Mouse (Mus musculus): Measurements from ENCODE around the gene Creb3l1. TPM values are rescaled to one million over a fixed set of nuclear protein-coding genes. Genes with fewer than 3 reads are reported as not detected.

Creb3l1 gene
- total RNA-seq, 4 experiments from 2014 or later, result 2.5 to 4.0 (median 3.1) TPM

- DNase-seq (ENCODE audit: low spot score), result no peak
Measured at GRCm38 (mm10) chr2:91945483-91945882, 78.8 kb downstream of the Creb3l1 start, which contains the start of gene Gm9821. Gm9821 (plus strand) TSS chr2:91945703.

- peak; percentile 69 for DNase-seq (ENCODE audit: low spot score)
Measured at GRCm38 (mm10) chr2:91944170-91944950, 79.9 kb downstream of the Creb3l1 start.

GRCm38 (mm10) chr2:91942356-91942755 is 81.9 kb downstream of the Creb3l1 start:
- no peak for DNase-seq (ENCODE audit: low spot score)

- DNase-seq (ENCODE audit: low spot score), result no peak
Measured at GRCm38 (mm10) chr2:91939303-91939935, 84.9 kb downstream of the Creb3l1 start.

GRCm38 (mm10) chr2:91936154-91936553 is 88.1 kb downstream of the Creb3l1 start:
- no peak for DNase-seq (ENCODE audit: low spot score)

GRCm38 (mm10) chr2:91934826-91935525 is 89.3 kb downstream of the Creb3l1 start:
- DNase-seq (ENCODE audit: low spot score), result no peak

- DNase-seq (ENCODE audit: low spot score), result no peak
Measured at GRCm38 (mm10) chr2:91934016-91934415, 90.3 kb downstream of the Creb3l1 start.

- no peak for DNase-seq (ENCODE audit: low spot score)
Measured at GRCm38 (mm10) chr2:91933471-91933870, 90.8 kb downstream of the Creb3l1 start.

GRCm38 (mm10) chr2:91932737-91933350 is 91.5 kb downstream of the Creb3l1 start:
- no peak for DNase-seq (ENCODE audit: low spot score)

Small RNAs within 50 kb of the gene (microRNA-seq; reads per million reads assigned to microRNA genes)
- gene Mir6999, result not detected

Other genes with a start within 250 kb of the Creb3l1 start
- not detected for gene Chrm4, start 97.3 kb downstream of the Creb3l1 start, total RNA-seq (2022)
- 1 to 10 TPM; 1.5 to 4.3 (median 3.4) TPM for gene Mdk, start 92.2 kb downstream of the Creb3l1 start, total RNA-seq (2022)
- not detected for gene Gm9821, start 78.8 kb downstream of the Creb3l1 start, total RNA-seq (2022)
- gene Dgkz, start 48.6 kb downstream of the Creb3l1 start, total RNA-seq (2022), result 10 to 100 TPM; 31.4 to 49.0 (median 42.7) TPM
- 10 to 100 TPM; 24.3 to 30.5 (median 28.2) TPM for gene Phf21a, start 68.6 kb upstream of the Creb3l1 start, total RNA-seq (2022)